Mouse (Mus musculus) forebrain, postnatal 0 days (tissue): Measurements from ENCODE around the gene Kidins220. TPM values are rescaled to one million over a fixed set of nuclear protein-coding genes. Genes with fewer than 3 reads are reported as not detected.

Experiments used
- ATAC-seq: fragments of 200-750 bp; cut with Nextera tagmentation; 2 replicates; pipeline ENCODE4 v1.8.0; 2017; ENCODE audit warnings: mild to moderate bottlenecking, moderate library complexity
- DNase-seq: peaks from one replicate; pipeline ENCODE4 v3.0.0-alpha.2; 2015
- H3K27ac ChIP-seq: fragments of 300-500 bp; sonication (generic); 2 replicates; pipeline ENCODE4 v1.5.1; 2014; ENCODE audit warnings: low read depth, mild to moderate bottlenecking, antibody characterized with exemption, low read length, moderate library complexity, mixed read lengths
- H3K27me3 ChIP-seq: fragments of 300-500 bp; sonication (generic); 2 replicates; pipeline ENCODE4 v1.6.1; 2014; ENCODE audit warnings: mild to moderate bottlenecking, low read length, mixed read lengths; ENCODE audit not compliant: insufficient read depth
- H3K36me3 ChIP-seq: fragments of 300-500 bp; sonication (generic); 2 replicates; pipeline ENCODE4 v1.6.1; 2014; ENCODE audit warnings: mild to moderate bottlenecking, moderate library complexity; ENCODE audit not compliant: insufficient read depth
- H3K4me1 ChIP-seq: fragments of 300-500 bp; sonication (generic); 2 replicates; pipeline ENCODE4 v1.6.1; 2014; ENCODE audit warnings: antibody characterized with exemption; ENCODE audit not compliant: insufficient read depth
- H3K4me2 ChIP-seq: fragments of 300-500 bp; sonication (generic); 2 replicates; pipeline ENCODE4 v1.6.1; 2014; ENCODE audit warnings: low read depth, mild to moderate bottlenecking, moderate library complexity
- H3K4me3 ChIP-seq: fragments of 300-500 bp; sonication (generic); 2 replicates; pipeline ENCODE4 v1.5.1; 2014; ENCODE audit warnings: low read depth, low read length, mixed read lengths
- H3K9ac ChIP-seq: fragments of 300-500 bp; sonication (generic); 2 replicates; pipeline ENCODE4 v1.6.1; 2014; ENCODE audit warnings: mild to moderate bottlenecking
- H3K9me3 ChIP-seq: fragments of 300-500 bp; sonication (generic); 2 replicates; pipeline ENCODE4 v1.6.1; 2016; ENCODE audit warnings: low read length
- CTCF ChIP-seq: sonication (generic); IDR thresholded peaks from 2 replicates; pipeline ENCODE4 v1.5.1; 2016; ENCODE audit warnings: antibody characterized with exemption, control low read depth, low read depth
- WGBS: fragments of 180-500 bp; shearing (Covaris S2); extraction: QIAGEN DNeasy Blood & Tissue Kit; methylation state at CpG from one replicate; pipeline ENCODE4 v1.1.7; 2014; 5-methylcytosine and 5-hydroxymethylcytosine counted together
- polyA plus RNA-seq: library from polyadenylated mRNA; unstranded; fragments of >200 nt; fragmentation: Nextera tagmentation; extraction: Ambion mirVana; gene quantifications from 2 replicates; pipeline ENCODE4 v1.2.1, GENCODE M21; 2015
- total RNA-seq: library from RNA; depleted of rRNA; stranded (reverse); fragments of >200 nt; gene quantifications from 2 replicates; pipeline ENCODE4 v1.2.3, GENCODE M21; 2014

Kidins220 gene
- total and polyA plus RNA-seq, 2 experiments from 2014 or later = 103 to 394 TPM

GRCm38 (mm10) chr12:25092027-25092704 lies 117.4 kb downstream of the Kidins220 start:
- Histone ChIP-seq H3K36me3 (no peaks in the 10 kb centered on the region), H3K4me3 (peak overlapping the region; percentile 33), H3K4me2 (peak overlapping the region; percentile 74), H3K27me3 (no peaks in the 10 kb centered on the region), H3K9ac (peak overlapping the region; percentile 39), H3K27ac (peak overlapping the region; percentile 54), H3K4me1 (peaks cover 12% of the 10 kb centered on the region), H3K9me3 (no peaks in the 10 kb centered on the region)
- DNase-seq (peak; percentile 94), ATAC-seq (peak; percentile 37; the same call in 1 of the 2 replicates)
- WGBS = 8% methylated on average over 25 of the region's 25 CpGs
- TF ChIP-seq CTCF = peak; percentile 99

- Histone ChIP-seq H3K4me1 (peaks cover 18% of the 10 kb centered on the region), H3K4me2 (peak overlapping the region; percentile 74), H3K4me3 (peak overlapping the region; percentile 33), H3K9ac (peak overlapping the region; percentile 39), H3K27me3 (no peaks in the 10 kb centered on the region), H3K9me3 (no peaks in the 10 kb centered on the region), H3K27ac (peak overlapping the region; percentile 54), H3K36me3 (no peaks in the 10 kb centered on the region)
- TF ChIP-seq CTCF = no peak
- DNase-seq (no peak), ATAC-seq (no peak)
- WGBS = 3% methylated on average over 17 of the region's 17 CpGs
Observed at GRCm38 (mm10) chr12:25092751-25093211, 118.1 kb downstream of the Kidins220 start.

GRCm38 (mm10) chr12:25093241-25093774 lies 118.6 kb downstream of the Kidins220 start:
- Histone ChIP-seq H3K9ac (peak overlapping the region; percentile 39), H3K27ac (no peak overlapping the region; the same call in 1 of the 2 replicates), H3K4me2 (peak overlapping the region; percentile 74), H3K9me3 (no peaks in the 10 kb centered on the region), H3K36me3 (no peaks in the 10 kb centered on the region), H3K4me3 (peak overlapping the region; percentile 33), H3K27me3 (no peaks in the 10 kb centered on the region), H3K4me1 (peaks cover 22% of the 10 kb centered on the region)
- ATAC-seq (no peak), DNase-seq (no peak)
- TF ChIP-seq CTCF = no peak
- 21% methylated on average over 11 of the region's 11 CpGs for WGBS

GRCm38 (mm10) chr12:25094621-25095521 lies 120.1 kb downstream of the Kidins220 start:
- peak overlapping the region; percentile 84 for H3K27ac ChIP-seq
- H3K9ac ChIP-seq = peak overlapping the region; percentile 72
- no peaks in the 10 kb centered on the region for H3K36me3 ChIP-seq
- peaks cover 24% of the 10 kb centered on the region for H3K4me1 ChIP-seq
- no peaks in the 10 kb centered on the region for H3K27me3 ChIP-seq
- TF ChIP-seq CTCF = peak; percentile 39; the same call in 1 of the 2 replicates
- no peaks in the 10 kb centered on the region for H3K9me3 ChIP-seq
- ATAC-seq (no peak), DNase-seq (peak; percentile 65)
- 1% methylated on average over 22 of the region's 22 CpGs for WGBS
- H3K4me2 ChIP-seq = peak overlapping the region; percentile 95
- peak overlapping the region; percentile 69 for H3K4me3 ChIP-seq

GRCm38 (mm10) chr12:25095538-25095937 lies 120.8 kb downstream of the Kidins220 start:
- DNase-seq (no peak), ATAC-seq (peak; percentile 2)
- H3K27ac ChIP-seq = peak overlapping the region; percentile 84
- peak overlapping the region; percentile 72 for H3K9ac ChIP-seq
- peak overlapping the region; percentile 69 for H3K4me3 ChIP-seq
- no peaks in the 10 kb centered on the region for H3K9me3 ChIP-seq
- H3K4me1 ChIP-seq = peaks cover 25% of the 10 kb centered on the region
- H3K27me3 ChIP-seq = no peaks in the 10 kb centered on the region
- no peaks in the 10 kb centered on the region for H3K36me3 ChIP-seq
- no peak for TF ChIP-seq CTCF
- WGBS = 2% methylated on average over 19 of the region's 19 CpGs
- peak overlapping the region; percentile 95 for H3K4me2 ChIP-seq

- no peaks in the 10 kb centered on the region for H3K36me3 ChIP-seq
- H3K9me3 ChIP-seq = no peaks in the 10 kb centered on the region
- peak overlapping the region; percentile 95 for H3K4me2 ChIP-seq
- WGBS = under 1% methylated on average over 41 of the region's 41 CpGs
- H3K27ac ChIP-seq = peak overlapping the region; percentile 92
- peak; percentile 98 for DNase-seq
- peaks cover 29% of the 10 kb centered on the region for H3K4me1 ChIP-seq
- ATAC-seq = peak; percentile 92
- peak overlapping the region; percentile 69 for H3K4me3 ChIP-seq
- H3K27me3 ChIP-seq = no peaks in the 10 kb centered on the region
- peak overlapping the region; percentile 72 for H3K9ac ChIP-seq
- peak; percentile 22 for TF ChIP-seq CTCF
Observed at GRCm38 (mm10) chr12:25095974-25096639, 121.4 kb downstream of the Kidins220 start.
